Mouse (Mus musculus): ENCODE results near the gene Gng3. TPM values are rescaled to one million over a fixed set of nuclear protein-coding genes. Genes with fewer than 3 reads are reported as not detected.

Gng3 gene
- polyA plus RNA-seq, 1 experiment from 2014 or later = 7.5 TPM

DNA sequence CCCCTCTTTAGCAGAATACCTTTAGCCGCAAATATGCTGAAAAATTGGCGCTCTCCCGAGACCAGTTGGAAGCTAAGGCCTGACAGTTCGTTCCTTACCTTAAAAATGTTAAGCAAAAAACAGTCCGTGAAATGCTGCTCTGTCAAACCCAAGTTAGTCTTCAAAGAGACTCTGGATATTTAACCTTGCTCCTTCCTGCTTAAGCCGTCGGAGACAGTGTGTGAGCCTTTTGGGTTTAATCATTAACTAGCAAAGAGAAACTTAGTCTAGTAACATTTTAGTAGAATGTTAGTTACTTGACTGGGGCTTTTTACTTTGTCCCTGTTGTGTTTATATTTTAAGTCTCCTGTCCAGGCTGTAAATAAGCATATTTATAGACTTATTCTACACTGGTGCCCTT is 17.8 kb downstream of the Gng3 start:
- peaks cover 36% of the 10 kb centered on the region for H3K4me1 ChIP-seq
- WGBS = 1% methylated on average over 7 of the region's 7 CpGs
- no peaks in the 10 kb centered on the region for H3K27me3 ChIP-seq
- H3K27ac ChIP-seq (replicated peaks) = 0 out of 2 replicates have a peak overlapping the region, but pooled peaks have one; percentile 100
- no peaks in the 10 kb centered on the region for H3K9me3 ChIP-seq (replicated peaks)
- H3K9ac ChIP-seq = peak overlapping the region; percentile 95
- peaks cover 42% of the 10 kb centered on the region for H3K36me3 ChIP-seq
- peak overlapping the region; percentile 99 for H3K4me3 ChIP-seq (replicated peaks)
- H3K4me2 ChIP-seq (replicated peaks) = peak overlapping the region; percentile 73
- no peak for ATAC-seq (ENCODE audit: insufficient number of reproducible peaks, low FRiP score, low TSS enrichment, low read depth)

DNA sequence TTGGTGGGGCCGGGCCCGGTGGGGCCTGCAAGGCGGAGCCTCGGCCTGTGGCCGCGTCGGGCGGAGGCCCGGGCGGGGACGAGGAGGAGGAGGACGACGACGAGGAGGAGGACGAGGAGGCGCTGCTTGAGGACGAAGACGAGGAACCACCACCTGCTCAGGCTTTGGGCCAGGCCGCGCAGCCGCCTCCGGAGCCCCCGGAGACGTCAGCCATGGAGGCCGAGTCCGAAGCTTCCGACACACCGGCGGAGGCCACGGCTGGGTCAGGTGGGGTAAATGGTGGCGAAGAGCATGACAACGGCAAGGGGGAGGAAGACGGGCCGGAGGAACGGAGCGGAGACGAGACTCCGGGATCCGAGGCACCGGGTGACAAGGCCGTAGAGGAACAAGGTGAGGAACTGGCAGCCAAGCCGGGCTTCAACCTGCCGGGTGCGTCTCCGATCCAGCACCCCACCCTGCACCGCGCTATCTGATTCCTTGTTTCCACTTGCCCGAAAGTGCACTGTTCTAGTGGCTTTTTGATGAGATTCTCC is 18.5 kb downstream of the Gng3 start:
- H3K9ac ChIP-seq = peak overlapping the region; percentile 95
- H3K27me3 ChIP-seq = no peaks in the 10 kb centered on the region
- peak overlapping the region; percentile 99 for H3K4me3 ChIP-seq (replicated peaks)
- no peaks in the 10 kb centered on the region for H3K9me3 ChIP-seq (replicated peaks)
- WGBS = under 1% methylated on average over 48 of the region's 48 CpGs
- peak overlapping the region; percentile 100 for H3K27ac ChIP-seq (replicated peaks)
- peaks cover 41% of the 10 kb centered on the region for H3K4me1 ChIP-seq
- ATAC-seq (ENCODE audit: insufficient number of reproducible peaks, low FRiP score, low TSS enrichment, low read depth) = 0 out of 2 replicates have a peak, but pooled peaks have one; percentile 1
- peak overlapping the region; percentile 73 for H3K4me2 ChIP-seq (replicated peaks)
- peaks cover 42% of the 10 kb centered on the region for H3K36me3 ChIP-seq

DNA sequence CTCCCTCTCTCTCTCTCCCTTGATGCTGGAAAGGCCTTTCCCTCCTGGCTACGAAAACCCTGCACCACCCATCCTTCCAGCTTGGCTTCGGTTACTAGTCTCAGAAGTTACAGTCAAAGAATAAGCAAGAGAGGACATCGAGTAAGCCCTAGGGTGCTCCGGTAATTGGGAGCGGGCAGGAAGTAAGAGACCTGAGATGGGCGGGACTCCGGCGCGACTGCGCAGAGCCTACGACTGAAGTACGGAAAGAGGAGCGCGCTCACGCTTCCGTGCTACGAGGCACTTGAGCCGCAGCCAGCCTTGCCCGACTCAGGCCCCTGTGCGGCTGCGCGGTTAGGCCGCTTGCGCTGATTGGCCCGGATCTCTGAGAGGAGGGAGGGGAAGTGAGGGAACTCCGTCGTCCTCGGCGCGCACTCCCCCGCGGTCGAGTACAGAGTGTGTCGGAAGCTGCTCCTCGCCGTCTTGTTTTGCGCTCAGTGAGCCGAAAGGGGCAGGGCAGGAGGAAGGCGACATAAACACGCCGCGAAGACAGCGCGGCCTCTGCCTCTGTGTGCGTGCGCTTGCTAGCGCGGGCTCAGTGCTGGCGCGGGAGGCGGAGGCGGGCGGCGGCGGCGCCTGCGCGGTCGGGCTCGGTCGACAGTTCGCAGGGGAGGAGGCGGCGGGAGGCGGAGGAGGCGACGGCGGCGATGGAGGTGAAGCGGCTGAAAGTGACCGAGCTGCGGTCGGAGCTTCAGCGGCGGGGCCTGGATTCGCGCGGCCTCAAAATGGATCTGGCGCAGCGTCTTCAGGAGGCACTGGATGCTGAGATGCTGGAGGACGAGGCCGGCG is 19.2 kb downstream of the Gng3 start, which contains the start of gene Hnrnpul2:
Hnrnpul2 (plus strand) TSS at position 415 of the 828 bp plus-strand sequence.
- ATAC-seq (ENCODE audit: insufficient number of reproducible peaks, low FRiP score, low TSS enrichment, low read depth) = peak; percentile 96

DNA sequence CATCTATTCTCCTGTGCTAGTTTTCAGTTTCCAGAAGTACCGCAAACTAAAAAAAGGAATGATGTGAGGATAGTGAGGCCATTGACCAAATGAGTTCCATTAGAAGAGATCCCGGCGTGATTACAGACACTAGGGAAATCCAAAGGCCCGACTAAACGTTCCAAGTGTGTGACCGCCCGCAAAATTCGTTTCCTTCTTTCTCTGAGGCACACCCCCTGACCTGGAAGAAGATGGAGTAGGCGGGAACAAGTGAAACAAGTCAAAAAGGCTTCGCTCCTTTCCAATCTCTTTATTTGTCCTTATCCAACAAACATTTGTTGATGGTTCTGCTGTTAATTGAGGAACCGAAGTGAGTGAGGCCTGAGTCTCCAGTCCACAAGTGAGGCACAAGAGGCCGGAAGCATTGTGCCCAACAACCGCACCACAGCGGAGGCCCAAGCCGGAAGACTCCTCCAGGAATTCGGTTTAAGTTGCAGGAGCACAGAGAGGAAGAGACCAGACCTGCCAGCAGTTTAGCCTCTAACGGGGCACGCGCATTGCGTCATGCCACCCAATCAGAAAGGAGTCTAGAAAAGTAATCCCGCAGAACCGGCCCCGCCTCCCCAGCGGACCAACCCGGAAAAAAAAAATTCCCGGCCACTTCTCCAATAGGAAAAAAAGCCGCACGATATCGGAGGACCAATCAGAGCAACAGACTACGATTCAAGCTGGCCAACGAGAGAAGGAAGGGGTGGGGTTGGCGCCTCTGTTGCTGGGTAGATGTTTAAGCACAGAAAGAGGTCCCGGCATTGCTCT is 20.0 kb downstream of the Gng3 start, which contains the start of gene Ttc9c:
Ttc9c (minus strand) TSS at position 533 of the 795 bp plus-strand sequence.
- H3K4me2 ChIP-seq (replicated peaks) = peak within 1 kb of the TSS; percentile 90
- H3K9me3 ChIP-seq (replicated peaks) = no peaks in the 10 kb centered on the region
- peak within 1 kb of the TSS; percentile 99 for H3K4me3 ChIP-seq (replicated peaks)
- H3K9ac ChIP-seq = peak within 1 kb of the TSS; percentile 95
- under 1% methylated on average over 33 of the region's 33 CpGs for WGBS
- peaks cover 41% of the 10 kb centered on the region for H3K4me1 ChIP-seq
- H3K27ac ChIP-seq (replicated peaks) = peak within 1 kb of the TSS; percentile 100
- no peaks in the 10 kb centered on the region for H3K27me3 ChIP-seq
- H3K36me3 ChIP-seq = peaks cover 40% of the 10 kb centered on the region
- peak; percentile 94 for ATAC-seq (ENCODE audit: insufficient number of reproducible peaks, low FRiP score, low TSS enrichment, low read depth)

More for the DNA sequence above, 19.2 kb downstream of the Gng3 start, which contains the start of gene Hnrnpul2:
- Histone ChIP-seq H3K27ac (replicated peaks) (peak within 1 kb of the TSS; percentile 100), H3K4me1 (peaks cover 41% of the 10 kb centered on the region), H3K9ac (peak within 1 kb of the TSS; percentile 95), H3K27me3 (no peaks in the 10 kb centered on the region), H3K4me2 (replicated peaks) (peak within 1 kb of the TSS; percentile 90), H3K4me3 (replicated peaks) (peak within 1 kb of the TSS; percentile 99), H3K36me3 (peaks cover 42% of the 10 kb centered on the region), H3K9me3 (replicated peaks) (no peaks in the 10 kb centered on the region)
- under 1% methylated on average over 81 of the region's 83 CpGs for WGBS

- Histone ChIP-seq H3K4me3 (replicated peaks) (peak overlapping the region; percentile 99), H3K36me3 (peaks cover 40% of the 10 kb centered on the region), H3K4me2 (replicated peaks) (peak overlapping the region; percentile 90), H3K27ac (replicated peaks) (peak overlapping the region; percentile 100), H3K4me1 (peaks cover 40% of the 10 kb centered on the region), H3K27me3 (no peaks in the 10 kb centered on the region), H3K9ac (peak overlapping the region; percentile 68), H3K9me3 (replicated peaks) (no peaks in the 10 kb centered on the region)
- 19% methylated on average over 14 of the region's 14 CpGs for WGBS
- no peak for ATAC-seq (ENCODE audit: insufficient number of reproducible peaks, low FRiP score, low TSS enrichment, low read depth)
These were observed 20.6 kb downstream of the Gng3 start for GRCm38 (mm10) chr19:8818301-8818798.

DNA sequence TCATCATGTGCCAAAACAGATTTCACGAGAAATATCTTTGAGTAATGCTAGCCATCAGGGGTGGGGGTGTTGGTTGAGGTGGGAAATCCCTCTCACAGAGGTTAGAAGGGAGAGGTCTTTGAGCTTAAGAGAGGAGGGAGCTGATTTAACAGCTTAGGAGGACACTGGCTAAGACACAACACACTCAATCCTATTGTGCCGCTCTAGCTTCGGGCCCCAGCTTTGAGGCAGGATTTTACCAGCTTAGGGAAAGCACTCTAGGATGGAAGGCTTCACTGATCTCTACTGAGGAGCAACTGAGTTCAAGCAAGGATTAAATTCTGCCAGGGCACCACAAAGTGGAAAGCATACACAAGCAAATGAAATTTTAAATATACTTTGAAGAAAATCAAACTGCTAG is 22.0 kb downstream of the Gng3 start:
- Histone ChIP-seq H3K4me1 (peaks cover 27% of the 10 kb centered on the region), H3K4me2 (replicated peaks) (peak overlapping the region; percentile 17), H3K27ac (replicated peaks) (no peak overlapping the region), H3K27me3 (no peaks in the 10 kb centered on the region), H3K9me3 (replicated peaks) (no peaks in the 10 kb centered on the region), H3K4me3 (replicated peaks) (0 out of 2 replicates have a peak overlapping the region, but pooled peaks have one; percentile 8), H3K36me3 (peaks cover 46% of the 10 kb centered on the region), H3K9ac (no peak overlapping the region)
- WGBS = 70% methylated on average over 3 of the region's 3 CpGs
- no peak for ATAC-seq (ENCODE audit: insufficient number of reproducible peaks, low FRiP score, low TSS enrichment, low read depth)

- 71% methylated on average over 11 of the region's 11 CpGs for WGBS
- H3K4me2 ChIP-seq (replicated peaks) = no peak overlapping the region
- H3K27me3 ChIP-seq = no peaks in the 10 kb centered on the region
- no peak overlapping the region for H3K27ac ChIP-seq (replicated peaks)
- no peak overlapping the region for H3K9ac ChIP-seq
- H3K9me3 ChIP-seq (replicated peaks) = no peaks in the 10 kb centered on the region
- no peak for ATAC-seq (ENCODE audit: insufficient number of reproducible peaks, low FRiP score, low TSS enrichment, low read depth)
- no peak overlapping the region for H3K4me3 ChIP-seq (replicated peaks)
- H3K4me1 ChIP-seq = peaks cover 24% of the 10 kb centered on the region
- H3K36me3 ChIP-seq = peaks cover 55% of the 10 kb centered on the region
These were observed 23.2 kb downstream of the Gng3 start for GRCm38 (mm10) chr19:8815812-8816211.

GRCm38 (mm10) chr19:8806810-8807209 is 32.2 kb downstream of the Gng3 start:
- no peak for ATAC-seq (ENCODE audit: insufficient number of reproducible peaks, low FRiP score, low TSS enrichment, low read depth)
- no peak overlapping the region for H3K27ac ChIP-seq (replicated peaks)
- no peak overlapping the region for H3K4me2 ChIP-seq (replicated peaks)
- H3K36me3 ChIP-seq = peaks cover 57% of the 10 kb centered on the region
- H3K9me3 ChIP-seq (replicated peaks) = no peaks in the 10 kb centered on the region
- 97% methylated on average over 5 of the region's 5 CpGs for WGBS
- H3K9ac ChIP-seq = no peak overlapping the region
- no peak overlapping the region for H3K4me3 ChIP-seq (replicated peaks)
- no peaks in the 10 kb centered on the region for H3K27me3 ChIP-seq
- H3K4me1 ChIP-seq = peaks cover 9% of the 10 kb centered on the region

DNA sequence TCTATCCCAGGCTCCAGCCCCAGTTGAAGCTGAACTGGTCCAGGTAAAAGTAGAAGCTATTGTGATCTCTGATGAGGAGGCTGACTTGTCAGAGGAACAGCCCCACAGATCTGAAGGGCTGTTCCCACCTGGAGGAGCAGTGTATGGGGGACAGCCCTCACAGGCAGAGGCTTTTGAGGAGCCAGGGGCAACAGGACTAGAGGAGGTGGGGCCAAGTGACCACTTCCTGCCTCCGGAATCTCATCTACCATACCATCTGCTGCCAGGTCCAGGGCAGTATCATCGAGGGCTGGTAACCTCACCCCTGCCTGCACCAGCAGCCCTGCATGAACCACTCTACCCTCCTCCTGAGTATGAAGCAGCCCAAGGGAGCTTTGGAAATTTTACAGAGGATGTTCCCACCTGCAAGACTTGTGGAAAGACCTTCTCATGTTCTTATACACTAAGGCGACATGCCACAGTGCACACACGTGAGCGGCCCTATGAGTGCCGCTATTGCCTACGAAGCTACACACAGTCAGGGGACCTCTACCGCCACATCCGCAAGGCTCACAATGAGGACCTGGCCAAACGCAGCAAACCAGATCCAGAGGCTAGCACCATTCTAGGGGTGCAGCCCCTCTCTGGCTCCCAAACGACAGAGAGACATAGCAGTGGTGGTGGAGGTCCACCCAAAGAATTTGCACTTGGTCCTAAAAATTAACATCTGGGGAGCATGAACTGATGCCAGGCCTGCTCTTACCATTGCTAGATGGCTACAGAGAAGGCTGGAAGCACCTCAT is 34.9 kb downstream of the Gng3 start:
- H3K4me2 ChIP-seq (replicated peaks) = no peak overlapping the region
- no peak overlapping the region for H3K4me3 ChIP-seq (replicated peaks)
- peaks cover 37% of the 10 kb centered on the region for H3K36me3 ChIP-seq
- H3K27me3 ChIP-seq = no peaks in the 10 kb centered on the region
- ATAC-seq (ENCODE audit: insufficient number of reproducible peaks, low FRiP score, low TSS enrichment, low read depth) = no peak
- no peak overlapping the region for H3K9ac ChIP-seq
- H3K4me1 ChIP-seq = peaks cover 12% of the 10 kb centered on the region
- WGBS = 89% methylated on average over 11 of the region's 11 CpGs
- H3K9me3 ChIP-seq (replicated peaks) = no peaks in the 10 kb centered on the region
- no peak overlapping the region for H3K27ac ChIP-seq (replicated peaks)

- Histone ChIP-seq H3K9me3 (replicated peaks) (no peaks in the 10 kb centered on the region), H3K27me3 (no peaks in the 10 kb centered on the region), H3K4me3 (replicated peaks) (peak overlapping the region; percentile 64), H3K36me3 (peaks cover 37% of the 10 kb centered on the region), H3K4me2 (replicated peaks) (peak overlapping the region; percentile 82), H3K4me1 (peaks cover 12% of the 10 kb centered on the region), H3K27ac (replicated peaks) (peak overlapping the region; percentile 93; the same call in 1 of the 2 replicates), H3K9ac (no peak overlapping the region)
- WGBS = 88% methylated on average over 9 of the region's 9 CpGs
- no peak for ATAC-seq (ENCODE audit: insufficient number of reproducible peaks, low FRiP score, low TSS enrichment, low read depth)
These were observed 35.7 kb downstream of the Gng3 start for GRCm38 (mm10) chr19:8803204-8803780.

Data from embryonic facial prominence, embryonic 15.5 days (tissue).